Mouse (Mus musculus) forebrain, embryonic 10.5 days (tissue): ENCODE data around the gene Ctsa. TPM values are rescaled to one million over a fixed set of nuclear protein-coding genes. Genes with fewer than 3 reads are reported as not detected.

Source experiments
- DNase-seq: peaks from one replicate; pipeline ENCODE4 v3.0.0-alpha.2; 2017; ENCODE audit warnings: low spot score; ENCODE audit errors: extremely low spot score
- H3K27ac ChIP-seq: fragments of 300-500 bp; sonication (generic); 2 replicates; pipeline ENCODE4 v1.5.1; 2016; ENCODE audit warnings: mild to moderate bottlenecking
- H3K27me3 ChIP-seq: fragments of 300-500 bp; sonication (generic); 2 replicates; pipeline ENCODE4 v1.6.1; 2016; ENCODE audit warnings: mild to moderate bottlenecking; ENCODE audit not compliant: poor library complexity, severe bottlenecking
- H3K36me3 ChIP-seq: fragments of 300-500 bp; sonication (generic); replicated peaks from 2 replicates; pipeline ENCODE4 v1.6.1; 2016; ENCODE audit warnings: mild to moderate bottlenecking, moderate library complexity
- H3K4me1 ChIP-seq: fragments of 300-500 bp; sonication (generic); 2 replicates; pipeline ENCODE4 v1.6.1; 2016
- H3K4me3 ChIP-seq: fragments of 300-500 bp; sonication (generic); 2 replicates; pipeline ENCODE4 v1.5.1; 2016; ENCODE audit warnings: mild to moderate bottlenecking, moderate library complexity
- H3K9me3 ChIP-seq: fragments of 300-500 bp; sonication (generic); 2 replicates; pipeline ENCODE4 v1.6.1; 2016; ENCODE audit warnings: mild to moderate bottlenecking, moderate library complexity
- WGBS: fragments of 180-500 bp; shearing (Covaris S2); methylation state at CpG from one replicate; pipeline ENCODE4 v1.1.7; 2016; 5-methylcytosine and 5-hydroxymethylcytosine counted together
- polyA plus RNA-seq: library from polyadenylated mRNA; unstranded; fragments of >200 nt; fragmentation: Nextera tagmentation; extraction: Ambion mirVana; gene quantifications from 2 replicates; pipeline ENCODE4 v1.2.1, GENCODE M21; 2016

Gene Ctsa
- polyA plus RNA-seq, 1 experiment from 2014 or later, result 77.8 TPM

DNA sequence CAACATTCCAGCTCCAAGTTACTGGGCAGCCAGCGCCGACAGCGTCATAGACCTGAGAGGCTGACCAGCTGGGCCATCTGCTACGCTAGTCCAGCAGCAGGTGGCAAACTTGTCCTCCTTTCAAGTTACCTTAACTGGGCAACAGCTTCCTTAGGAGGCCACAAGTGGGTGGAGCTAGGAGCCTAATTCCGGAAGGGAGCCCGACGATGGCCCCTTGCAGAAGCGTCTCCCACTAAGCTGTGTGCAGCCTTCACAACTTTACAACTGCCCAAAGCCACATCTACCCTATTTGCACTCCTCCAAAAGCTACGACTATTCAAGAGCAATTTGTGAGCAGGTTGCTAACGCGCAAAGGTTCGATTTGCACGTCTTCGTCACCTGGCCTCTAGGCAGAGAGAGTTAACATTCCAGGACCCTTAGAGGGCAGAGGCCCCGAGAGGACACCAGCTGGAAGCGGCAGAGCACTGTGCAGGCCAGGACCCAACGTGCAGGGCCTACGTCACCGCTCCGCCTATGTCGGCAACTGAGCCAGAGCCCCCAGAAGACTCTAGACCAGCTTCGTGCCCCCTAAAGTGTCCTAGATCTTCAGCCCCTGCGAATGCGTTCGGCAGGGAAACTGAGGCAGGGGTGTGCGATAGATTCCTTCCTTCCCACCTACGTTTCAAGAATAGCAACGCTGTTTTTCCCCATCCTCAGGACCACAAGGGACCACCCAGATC, 46.0 kb downstream of the Ctsa start:
- 5% methylated on average over 28 of the region's 28 CpGs for WGBS
- Histone ChIP-seq H3K4me1 (peaks cover 54% of the 10 kb centered on the region), H3K9me3 (no peaks in the 10 kb centered on the region), H3K27ac (peak overlapping the region; percentile 100), H3K36me3 (peaks cover 20% of the 10 kb centered on the region), H3K4me3 (peak overlapping the region; percentile 94), H3K27me3 (no peaks in the 10 kb centered on the region)
- peak; percentile 61 for DNase-seq

DNA sequence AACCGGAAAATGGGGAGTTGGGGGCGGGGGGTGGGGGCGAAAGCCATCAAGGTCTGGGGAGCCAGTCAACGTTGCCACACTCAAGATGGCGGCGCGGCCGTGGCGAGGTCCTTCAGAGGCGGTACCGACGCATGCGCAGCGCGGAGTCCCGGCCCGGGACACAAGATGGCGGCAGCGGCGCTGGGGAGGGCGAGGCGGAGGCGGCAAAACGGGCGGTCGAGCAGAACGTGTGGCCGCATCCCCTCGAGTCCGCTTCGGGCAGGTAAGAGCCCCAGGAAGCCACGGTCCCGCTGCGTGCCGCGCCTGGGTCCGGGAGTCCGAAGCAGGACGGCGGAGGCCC, 46.5 kb downstream of the Ctsa start, which contains the start of gene Pcif1:
TSS of gene Pcif1 (plus strand) at position 77 of the 340 bp plus-strand sequence.
- DNase-seq, result peak; percentile 93
- under 1% methylated on average over 40 of the region's 40 CpGs for WGBS
- H3K36me3 ChIP-seq, result peaks cover 26% of the 10 kb centered on the region
- H3K27me3 ChIP-seq, result no peaks in the 10 kb centered on the region
- peak within 1 kb of the TSS; percentile 94 for H3K4me3 ChIP-seq
- no peaks in the 10 kb centered on the region for H3K9me3 ChIP-seq
- peaks cover 50% of the 10 kb centered on the region for H3K4me1 ChIP-seq
- peak within 1 kb of the TSS; percentile 100 for H3K27ac ChIP-seq

DNA sequence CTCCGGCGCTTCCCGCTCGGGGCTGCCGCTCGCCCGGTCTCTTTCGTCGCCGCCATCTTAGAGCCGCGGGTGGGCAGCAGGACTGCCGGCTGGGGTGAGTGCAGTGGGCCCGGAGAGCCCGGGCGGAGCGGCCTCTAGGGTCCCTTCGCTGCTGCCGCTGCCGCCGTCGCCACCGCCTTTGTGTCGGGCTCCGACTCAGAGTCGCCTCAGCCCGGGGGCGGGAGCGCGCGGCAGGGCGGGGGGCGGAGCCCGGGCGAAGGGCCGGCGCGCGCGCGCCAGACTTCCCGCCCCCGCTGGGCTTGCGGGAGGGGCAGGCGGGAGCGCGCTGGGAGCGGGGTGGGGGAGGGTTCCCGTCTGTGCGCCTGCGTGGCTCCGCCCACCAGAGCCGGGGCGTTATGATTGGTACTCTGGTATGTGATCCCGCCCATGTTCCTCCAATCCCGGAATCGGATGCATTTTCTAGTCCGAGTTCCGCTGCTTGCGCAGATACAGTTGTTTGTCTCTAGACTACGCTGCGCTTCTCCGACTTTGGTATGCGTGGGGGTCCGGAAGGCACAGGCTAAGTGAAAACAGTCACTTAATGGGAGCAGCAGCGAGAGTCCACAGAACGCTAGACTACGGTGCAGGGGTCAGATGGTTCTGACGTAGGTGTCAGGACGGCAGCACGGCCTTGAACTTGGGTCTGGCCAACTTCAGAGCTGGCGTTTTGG, 47.0 kb downstream of the Ctsa start:
- peak; percentile 96 for DNase-seq
- H3K36me3 ChIP-seq, result peaks cover 31% of the 10 kb centered on the region
- H3K27me3 ChIP-seq, result no peaks in the 10 kb centered on the region
- WGBS, result under 1% methylated on average over 72 of the region's 72 CpGs
- no peaks in the 10 kb centered on the region for H3K9me3 ChIP-seq
- peak overlapping the region; percentile 94 for H3K4me3 ChIP-seq
- peaks cover 44% of the 10 kb centered on the region for H3K4me1 ChIP-seq
- H3K27ac ChIP-seq, result peak overlapping the region; percentile 100

DNA sequence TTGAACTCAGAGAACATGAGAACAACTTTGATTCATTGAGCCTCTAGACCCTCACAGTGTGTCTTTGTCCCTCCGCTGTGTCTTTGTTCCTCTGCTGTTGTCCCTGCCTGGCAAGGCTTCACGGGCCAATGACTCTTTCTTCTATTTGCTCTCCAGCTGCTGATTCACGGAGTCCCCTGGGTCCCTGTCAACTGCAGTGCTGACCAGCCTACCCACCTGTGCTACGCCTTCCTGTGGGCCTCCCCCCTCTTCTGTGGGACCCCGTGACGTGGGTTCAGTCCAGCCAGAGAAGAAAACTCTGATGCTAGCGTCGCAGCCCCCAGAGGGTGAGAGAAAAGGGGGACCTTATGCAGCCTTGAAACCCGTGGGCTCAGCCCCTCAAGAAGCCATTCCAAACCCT, 49.9 kb downstream of the Ctsa start:
- H3K4me3 ChIP-seq, result no peak overlapping the region; the same call in 1 of the 2 replicates
- H3K9me3 ChIP-seq, result no peaks in the 10 kb centered on the region
- peaks cover 53% of the 10 kb centered on the region for H3K36me3 ChIP-seq
- no peaks in the 10 kb centered on the region for H3K27me3 ChIP-seq
- peak overlapping the region; percentile 76 for H3K27ac ChIP-seq
- 58% methylated on average over 9 of the region's 9 CpGs for WGBS
- H3K4me1 ChIP-seq, result peaks cover 34% of the 10 kb centered on the region
- peak; percentile 42 for DNase-seq

DNA sequence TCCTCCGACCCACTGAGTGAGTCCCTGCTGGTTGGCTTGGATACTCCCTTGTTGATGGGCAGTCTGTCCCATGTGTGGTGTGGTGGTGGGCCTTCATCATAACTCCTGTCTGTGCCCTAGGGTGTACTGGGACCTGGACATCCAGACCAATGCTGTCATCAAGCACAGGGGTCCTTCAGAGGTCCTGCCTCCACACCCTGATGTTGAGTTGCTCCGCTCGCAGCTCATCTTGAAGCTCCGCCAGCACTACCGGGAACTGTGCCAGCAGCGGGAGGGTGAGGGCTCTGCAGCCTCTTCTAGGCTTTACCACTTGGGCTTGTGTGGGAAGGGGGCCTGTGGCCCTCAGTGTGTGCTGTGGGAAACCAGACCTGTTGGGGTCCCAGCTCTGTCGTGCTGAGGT, 53.1 kb downstream of the Ctsa start:
- WGBS, result 86% methylated on average over 7 of the region's 7 CpGs
- H3K4me3 ChIP-seq, result no peak overlapping the region
- peaks cover 83% of the 10 kb centered on the region for H3K36me3 ChIP-seq
- peaks cover 14% of the 10 kb centered on the region for H3K4me1 ChIP-seq
- H3K27ac ChIP-seq, result no peak overlapping the region
- H3K9me3 ChIP-seq, result no peaks in the 10 kb centered on the region
- H3K27me3 ChIP-seq, result no peaks in the 10 kb centered on the region
- DNase-seq, result no peak

DNA sequence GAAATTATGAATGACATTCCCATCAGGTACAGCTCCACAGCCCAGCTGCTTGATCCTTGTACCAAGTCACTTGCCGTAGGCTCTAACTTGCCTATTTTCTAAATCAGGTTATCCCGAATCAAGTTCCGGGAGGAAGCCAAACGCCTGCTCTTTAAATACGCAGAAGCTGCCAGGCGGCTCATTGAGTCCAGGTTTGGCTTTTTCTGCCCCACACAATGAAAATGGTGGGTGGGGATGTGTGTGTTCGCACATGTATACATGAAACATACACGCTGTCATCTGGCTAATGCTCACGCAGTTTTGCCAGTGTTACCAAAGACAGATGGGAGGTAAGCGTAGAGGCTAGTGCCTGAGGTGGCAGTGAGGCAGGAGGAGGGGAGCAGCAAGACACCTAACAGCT, 53.9 kb downstream of the Ctsa start:
- H3K9me3 ChIP-seq, result no peaks in the 10 kb centered on the region
- no peak for DNase-seq
- H3K4me3 ChIP-seq, result no peak overlapping the region
- H3K4me1 ChIP-seq, result peaks cover 10% of the 10 kb centered on the region
- H3K27ac ChIP-seq, result no peak overlapping the region
- 96% methylated on average over 10 of the region's 10 CpGs for WGBS
- H3K27me3 ChIP-seq, result no peaks in the 10 kb centered on the region
- H3K36me3 ChIP-seq, result peaks cover 91% of the 10 kb centered on the region

DNA sequence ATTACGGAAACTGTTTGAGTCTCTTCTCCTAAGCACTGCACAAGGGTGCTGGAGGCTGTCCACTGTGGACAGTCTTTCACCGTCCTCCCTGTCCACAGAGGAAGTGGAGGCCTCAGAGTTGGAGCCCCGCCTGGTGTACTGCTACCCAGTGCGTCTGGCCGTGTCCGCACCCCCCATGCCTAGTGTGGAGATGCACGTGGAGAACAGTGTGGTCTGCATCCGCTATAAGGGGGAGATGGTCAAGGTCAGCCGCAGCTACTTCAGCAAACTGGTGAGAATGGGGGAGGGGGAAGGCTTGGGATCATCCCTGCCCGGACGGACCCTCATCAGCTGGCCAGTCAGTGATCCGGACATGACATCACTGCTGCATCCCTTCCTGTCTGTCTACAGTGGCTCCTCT, 56.3 kb downstream of the Ctsa start:
- 92% methylated on average over 12 of the region's 12 CpGs for WGBS
- no peak for DNase-seq
- H3K36me3 ChIP-seq, result peaks cover 100% of the 10 kb centered on the region
- no peaks in the 10 kb centered on the region for H3K27me3 ChIP-seq
- H3K4me3 ChIP-seq, result no peak overlapping the region
- no peaks in the 10 kb centered on the region for H3K9me3 ChIP-seq
- no peaks in the 10 kb centered on the region for H3K4me1 ChIP-seq
- H3K27ac ChIP-seq, result no peak overlapping the region

DNA sequence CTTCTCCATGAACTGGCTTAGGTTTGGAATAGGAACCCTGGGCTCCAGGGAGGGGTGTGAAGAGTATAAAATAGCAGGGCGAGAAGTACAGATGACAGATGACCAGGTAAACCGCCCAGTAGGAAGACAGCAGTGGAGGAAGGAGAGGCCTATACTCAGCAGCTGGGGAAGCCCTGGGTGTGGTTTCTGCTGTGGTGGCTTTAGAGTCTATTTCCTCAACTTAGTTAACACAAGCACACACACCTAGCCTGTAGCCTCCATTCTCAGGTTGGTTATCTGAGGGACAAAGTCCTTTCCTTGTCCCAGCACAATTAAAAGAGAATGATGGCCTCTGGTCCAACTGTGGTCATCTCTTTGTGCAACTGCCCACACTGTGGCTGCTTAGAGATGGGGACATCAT, 57.3 kb downstream of the Ctsa start:
- no peaks in the 10 kb centered on the region for H3K27me3 ChIP-seq
- no peak overlapping the region for H3K27ac ChIP-seq
- no peaks in the 10 kb centered on the region for H3K4me1 ChIP-seq
- H3K9me3 ChIP-seq, result no peaks in the 10 kb centered on the region
- no peak for DNase-seq
- no peak overlapping the region for H3K4me3 ChIP-seq
- WGBS, result 84% methylated on average over 2 of the region's 2 CpGs
- H3K36me3 ChIP-seq, result peaks cover 100% of the 10 kb centered on the region

Other genes starting within 250 kb of the Ctsa start
- gene Wfdc6a, start 247.4 kb upstream of the Ctsa start, polyA plus RNA-seq, result not detected in 2 replicates
- not detected in 2 replicates for gene Eppin, start 239.3 kb upstream of the Ctsa start, polyA plus RNA-seq
- gene Wfdc6b, start 219.4 kb upstream of the Ctsa start, polyA plus RNA-seq, result not detected in 2 replicates
- not detected in 2 replicates for gene Wfdc8, start 219.2 kb upstream of the Ctsa start, polyA plus RNA-seq
- gene Wfdc16, start 194.1 kb upstream of the Ctsa start, polyA plus RNA-seq, result not detected in 2 replicates
- gene Wfdc10, start 176.8 kb upstream of the Ctsa start, polyA plus RNA-seq, result not detected in 2 replicates
- gene Wfdc9, start 176.3 kb upstream of the Ctsa start, polyA plus RNA-seq, result not detected in 2 replicates
- not detected in 2 replicates for gene Wfdc11, start 158.8 kb upstream of the Ctsa start, polyA plus RNA-seq
- gene Wfdc13, start 147.8 kb upstream of the Ctsa start, polyA plus RNA-seq, result not detected in 2 replicates
- not detected in 2 replicates for gene Spint4, start 134.4 kb upstream of the Ctsa start, polyA plus RNA-seq
- not detected in 2 replicates for gene Spint5, start 117.6 kb upstream of the Ctsa start, polyA plus RNA-seq
- 0.61 and 1.0 TPM in 2 replicates for gene Wfdc3, start 86.9 kb upstream of the Ctsa start, polyA plus RNA-seq
- 80.6 and 81.1 TPM in 2 replicates for gene Dnttip1, start 86.9 kb upstream of the Ctsa start, polyA plus RNA-seq
- 638 and 648 TPM in 2 replicates for gene Ube2c, start 63.0 kb upstream of the Ctsa start, polyA plus RNA-seq
- not detected in 2 replicates for gene Tnnc2, start 52.9 kb upstream of the Ctsa start, polyA plus RNA-seq
- 10.4 and 11.0 TPM in 2 replicates for gene Snx21, start 47.0 kb upstream of the Ctsa start, polyA plus RNA-seq
- 15.3 and 16.3 TPM in 2 replicates for gene Acot8, start 28.0 kb upstream of the Ctsa start, polyA plus RNA-seq
- gene Zswim3, start 27.8 kb upstream of the Ctsa start, polyA plus RNA-seq, result 8.6 and 9.2 TPM in 2 replicates
- gene Zswim1, start 10.2 kb upstream of the Ctsa start, polyA plus RNA-seq, result 25.5 and 25.9 TPM in 2 replicates
- 0.19 TPM in 1 of 2 replicates, not detected in the other for gene Spata25, start 4.3 kb upstream of the Ctsa start, polyA plus RNA-seq
- 3.9 and 4.5 TPM in 2 replicates for gene Neurl2, start 583 bp downstream of the Ctsa start, polyA plus RNA-seq
- gene Pltp, start 24.8 kb downstream of the Ctsa start, polyA plus RNA-seq, result 36.6 and 40.0 TPM in 2 replicates
- 78.3 and 84.6 TPM in 2 replicates for gene Pcif1, start 46.4 kb downstream of the Ctsa start, polyA plus RNA-seq
- gene Zfp335, start 78.9 kb downstream of the Ctsa start, polyA plus RNA-seq, result 16.0 and 16.6 TPM in 2 replicates
- gene Mmp9, start 107.9 kb downstream of the Ctsa start, polyA plus RNA-seq, result 0.45 TPM in 1 of 2 replicates, not detected in the other
- gene Slc12a5, start 127.9 kb downstream of the Ctsa start, polyA plus RNA-seq, result 0.92 and 0.93 TPM in 2 replicates
- 101 and 103 TPM in 2 replicates for gene Ncoa5, start 202.0 kb downstream of the Ctsa start, polyA plus RNA-seq
- gene Cd40, start 222.8 kb downstream of the Ctsa start, polyA plus RNA-seq, result 4.4 and 5.6 TPM in 2 replicates